Mouse (Mus musculus) Patski (cell line): ENCODE measurements at regions not wholly inside any gene's neighbourhood (a gene's known extent, or its start where the extent isn't known, plus 50 kb on each side); places are given as distances from the start of the nearest gene placed in this dataset.
A peak's percentile ranks its signal among the peaks of the same experiment; 100 is the strongest.

Experiments
- ATAC-seq: fragments of 100-300 bp; one replicate; pipeline ENCODE4 v1.8.0; 2021
- CTCF ChIA-PET: fragments of 350-600 bp; sonication (Branson Sonifier 250); formaldehyde crosslinking; loops from one replicate; lab custom pipeline; 2022; ENCODE audit warnings: inconsistent platforms; lab: Charles Lee
- POLR2A ChIA-PET: fragments of 350-600 bp; sonication (Branson Sonifier 250); formaldehyde crosslinking; loops from one replicate; lab custom pipeline; 2022; ENCODE audit warnings: antibody characterized with exemption, inconsistent platforms; lab: Charles Lee
- DNase-seq: peaks from one replicate; pipeline ENCODE4 v3.0.0-alpha.2; 2011; ENCODE audit warnings: low read depth, low spot score
- H3K27me3 ChIP-seq: fragments of 371-371 bp; one replicate; pipeline ENCODE4 v1.5.1; 2021
- CTCF ChIP-seq: fragments of 100-300 bp; IDR thresholded peaks from one replicate; pipeline ENCODE4 v1.5.1; 2021
- in situ Hi-C: fragments of 300-500 bp; cut with MboI; formaldehyde crosslinking; loops from 3 replicates; pipeline ENCODE4 v1.11.1; 2018; ENCODE audit warnings: low pct_unique_long_range_greater_than_20kb, mixed read lengths

DNA sequence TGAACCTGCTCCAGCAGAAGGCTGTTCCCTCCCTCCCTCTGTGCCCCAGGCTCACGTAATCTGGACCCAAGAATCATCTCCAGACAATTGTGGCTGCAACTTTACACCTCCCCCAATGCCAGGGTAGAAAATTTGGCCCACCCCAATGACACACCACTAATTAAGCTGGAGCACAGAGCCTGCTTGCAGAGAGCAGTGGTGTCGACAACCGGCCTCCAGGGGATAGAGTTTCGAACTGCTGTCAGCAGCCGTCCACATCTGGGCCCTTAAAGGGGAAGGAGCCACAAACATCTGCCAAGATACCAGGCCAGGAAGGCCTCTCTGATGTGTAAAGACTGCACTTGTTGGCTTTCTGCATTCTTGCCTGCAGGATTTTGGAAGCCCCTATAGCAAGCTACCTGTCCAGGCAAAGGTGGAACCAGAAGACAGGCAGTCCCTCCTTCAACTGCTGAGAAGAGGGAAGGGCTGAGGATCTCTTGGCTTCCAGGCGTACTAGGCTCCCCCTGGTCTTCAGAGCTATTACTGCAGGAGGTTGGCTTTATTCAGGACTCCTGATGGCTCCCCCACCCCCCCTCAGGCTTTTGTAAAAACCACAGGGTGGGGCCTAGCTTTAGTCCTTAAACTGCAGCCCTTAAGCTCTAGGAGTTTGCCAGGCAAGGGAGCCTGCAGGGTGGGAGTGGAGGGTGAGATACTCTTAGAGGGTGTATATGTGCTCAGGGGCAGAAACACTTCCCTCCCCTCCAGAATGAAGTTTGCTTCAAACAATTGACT, 160.5 kb upstream of the Sox11 start:
- ChIA-PET CTCF (interaction anchor here (0.6 to 1.1 kb wide), 3 partner anchors 12 to 160 kb away, joined by 3 to 4 read pairs (median 3); no protein-coding TSS in a partner anchor), POLR2A (no interaction called here)
- no peaks in the 10 kb centered on the region for H3K27me3 ChIP-seq
- peak; percentile 22 for TF ChIP-seq CTCF
- in situ Hi-C loops, result no loop called here
- DNase-seq (no peak), ATAC-seq (no peak)

DNA sequence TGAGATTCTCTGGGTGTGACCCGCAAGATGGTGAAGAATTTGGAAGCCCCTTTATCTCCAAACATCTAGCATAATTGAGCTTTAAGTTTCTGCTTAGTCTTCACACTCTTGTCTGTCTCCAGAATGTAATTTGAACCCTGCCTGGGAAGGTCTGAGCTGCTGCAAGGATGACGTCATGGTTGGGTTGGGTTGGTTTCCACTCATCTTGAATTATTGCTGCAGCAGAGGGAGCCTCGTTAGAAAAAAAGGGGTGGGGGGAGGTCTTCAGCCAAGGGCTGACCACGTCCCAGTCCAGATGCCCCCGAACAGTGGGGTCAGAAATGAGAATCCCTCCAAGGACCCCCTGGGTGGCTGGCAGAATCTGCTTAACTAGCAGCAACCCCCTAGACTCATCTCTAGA, 158.1 kb upstream of the Sox11 start:
- no peaks in the 10 kb centered on the region for H3K27me3 ChIP-seq
- ATAC-seq (no peak), DNase-seq (no peak)
- in situ Hi-C loops, result no loop called here
- TF ChIP-seq CTCF, result no peak
- POLR2A ChIA-PET, result no interaction called here
- CTCF ChIA-PET, result no interaction called here

DNA sequence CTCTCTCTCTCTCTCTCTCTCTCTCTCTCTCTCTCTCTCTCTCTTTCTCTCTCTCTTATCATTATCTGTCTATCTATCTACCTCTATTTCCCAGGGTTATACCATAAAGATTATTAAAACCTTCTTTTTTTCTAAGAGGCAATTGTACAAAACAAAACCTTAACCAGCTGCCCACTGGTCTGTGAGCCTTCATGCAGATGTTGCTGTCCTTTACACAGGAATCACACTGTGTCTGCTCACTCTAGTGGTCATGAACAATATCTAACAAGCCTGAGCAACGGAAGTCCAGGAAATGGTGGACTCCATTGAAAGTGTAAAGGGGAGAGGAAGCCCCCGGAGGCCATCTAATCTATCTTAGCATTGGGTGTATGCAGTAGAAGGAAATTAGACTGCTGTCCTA, 156.9 kb upstream of the Sox11 start:
- POLR2A ChIA-PET, result no interaction called here
- CTCF ChIA-PET, result no interaction called here
- no peak for TF ChIP-seq CTCF
- DNase-seq (no peak), ATAC-seq (no peak)
- in situ Hi-C loops, result loop anchor here (25.0 kb wide), 1 partner anchor 962 kb away; no protein-coding TSS in a partner anchor
- H3K27me3 ChIP-seq, result no peaks in the 10 kb centered on the region

DNA sequence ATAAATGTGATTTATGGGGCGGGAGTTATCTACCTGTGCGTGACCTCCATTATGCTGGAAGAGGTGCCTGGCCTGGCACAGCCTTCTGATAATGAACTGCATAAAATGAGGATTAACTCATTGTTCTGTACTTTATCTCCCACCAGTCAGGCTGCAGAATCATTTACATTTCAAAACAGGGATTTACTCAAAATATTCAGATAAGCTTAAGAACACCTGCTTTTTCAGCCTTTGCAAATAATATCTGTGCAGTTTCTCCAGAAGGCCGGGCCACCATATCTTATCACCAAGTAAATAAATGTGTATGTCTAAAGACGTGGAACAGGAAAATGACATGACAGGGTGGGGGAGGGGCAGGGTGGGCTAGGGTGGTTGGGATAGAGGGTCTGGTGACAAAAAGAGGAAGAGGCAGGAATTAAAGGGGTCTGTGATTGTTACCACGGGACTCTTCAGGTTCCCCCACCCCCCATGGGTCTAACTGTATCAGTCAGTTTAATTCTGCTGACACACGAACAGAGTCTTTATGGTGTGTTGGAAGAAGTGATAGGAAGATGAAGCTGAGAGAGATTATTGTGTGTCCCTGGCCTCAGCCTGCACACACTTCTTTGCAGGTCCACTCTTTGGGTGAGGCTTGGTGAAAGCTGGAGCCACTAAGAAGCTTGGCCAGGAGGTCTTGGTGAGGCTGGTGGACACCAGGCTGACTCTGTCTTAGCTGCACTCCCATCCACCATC, 154.6 kb upstream of the Sox11 start:
- DNase-seq (no peak), ATAC-seq (no peak)
- POLR2A ChIA-PET, result no interaction called here
- CTCF ChIA-PET, result interaction anchor here (1.1 kb wide), 1 partner anchor 9 kb away, joined by 4 read pairs; no protein-coding TSS in a partner anchor
- H3K27me3 ChIP-seq, result no peaks in the 10 kb centered on the region
- no peak for TF ChIP-seq CTCF
- in situ Hi-C loops, result loop anchor here (25.0 kb wide), 1 partner anchor 960 kb away; no protein-coding TSS in a partner anchor

DNA sequence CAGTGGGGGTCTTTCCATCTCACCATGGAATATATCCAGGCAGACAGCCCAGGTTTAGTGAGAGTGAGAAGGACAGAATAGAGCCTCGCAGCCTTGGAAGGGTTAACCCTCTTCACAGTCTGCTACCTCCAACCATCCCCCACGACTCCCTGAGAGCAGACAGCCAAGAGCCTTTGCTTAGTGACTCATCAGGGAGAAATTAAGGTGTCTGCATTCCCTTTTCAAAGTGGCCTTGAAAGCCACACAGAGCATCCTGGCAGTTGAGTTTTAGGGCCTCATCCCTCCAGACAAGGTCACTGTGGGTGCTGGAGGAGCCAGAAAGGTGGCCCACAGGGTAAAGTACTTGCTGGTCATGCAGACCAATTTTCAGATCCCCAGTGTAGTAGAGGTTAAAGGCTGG, 149.9 kb upstream of the Sox11 start:
- ChIA-PET CTCF (no interaction called here), POLR2A (interaction anchor here (1.3 kb wide), 1 partner anchor 150 kb away, joined by 5 read pairs; the partner anchor contains the start of gene Sox11)
- peak; percentile 68 for ATAC-seq
- DNase-seq, result peak; percentile 83
- in situ Hi-C loops, result loop anchor here (25.0 kb wide), 1 partner anchor 955 kb away; no protein-coding TSS in a partner anchor
- no peaks in the 10 kb centered on the region for H3K27me3 ChIP-seq
- TF ChIP-seq CTCF, result no peak

DNA sequence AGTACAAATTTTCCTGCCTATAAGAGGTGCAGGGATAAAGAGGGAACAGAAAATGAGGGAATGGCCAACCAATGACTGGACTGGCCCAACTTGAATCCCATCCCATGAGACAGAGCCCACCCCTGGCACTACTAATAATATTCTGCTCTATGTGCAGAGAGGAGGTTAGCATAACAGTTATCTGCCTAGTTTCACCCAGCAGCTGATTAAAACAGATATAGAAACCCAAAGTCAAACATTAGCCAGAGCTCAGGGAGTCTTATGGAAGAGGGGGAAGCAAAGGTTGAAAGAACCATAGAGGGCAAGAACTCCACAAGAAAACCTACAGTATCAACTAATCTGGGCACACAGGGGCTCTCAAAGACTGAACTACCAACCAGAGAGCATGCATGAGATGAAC, 138.9 kb upstream of the Sox11 start:
- no peak for DNase-seq
- no peak for ATAC-seq
- H3K27me3 ChIP-seq, result no peaks in the 10 kb centered on the region
- in situ Hi-C loops, result loop anchor here (25.0 kb wide), 1 partner anchor 944 kb away; no protein-coding TSS in a partner anchor
- ChIA-PET POLR2A (no interaction called here), CTCF (no interaction called here)
- TF ChIP-seq CTCF, result no peak

GRCm38 (mm10) chr12:27479601-27480001, 137.2 kb upstream of the Sox11 start:
- CTCF ChIA-PET, result no interaction called here
- POLR2A ChIA-PET, result interaction anchor here (0.6 kb wide), 1 partner anchor 70 kb away, joined by 3 read pairs; no protein-coding TSS in a partner anchor
- no peaks in the 10 kb centered on the region for H3K27me3 ChIP-seq
- no peak for TF ChIP-seq CTCF
- ATAC-seq (no peak), DNase-seq (no peak)
- in situ Hi-C loops, result loop anchor here (10.0 to 25.0 kb wide), 2 partner anchors 135 to 942 kb away; partner anchors contain the start of gene Sox11

DNA sequence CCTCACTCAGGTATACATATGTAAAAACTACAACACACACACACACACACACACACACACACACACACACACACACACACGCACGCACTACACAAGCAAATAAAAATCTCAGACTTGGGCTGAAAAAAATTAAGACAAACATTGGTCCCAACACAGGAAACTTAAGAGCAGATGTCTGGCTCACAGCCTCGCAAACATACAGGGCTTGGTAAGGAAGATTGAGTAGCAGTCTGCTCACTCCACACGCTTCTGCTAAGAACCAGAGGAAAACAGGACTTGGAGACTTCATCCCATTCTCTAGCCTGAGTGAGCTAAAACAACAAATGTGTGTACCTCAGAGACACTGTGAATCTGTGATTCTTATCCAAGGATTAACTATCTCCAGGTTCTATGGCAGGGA, 132.3 kb upstream of the Sox11 start:
- in situ Hi-C loops, result loop anchor here (10.0 to 25.0 kb wide), 2 partner anchors 130 to 937 kb away; partner anchors contain the start of gene Sox11
- no peaks in the 10 kb centered on the region for H3K27me3 ChIP-seq
- ATAC-seq (no peak), DNase-seq (no peak)
- POLR2A ChIA-PET, result no interaction called here
- TF ChIP-seq CTCF, result no peak
- CTCF ChIA-PET, result no interaction called here

GRCm38 (mm10) chr12:27471557-27471956, 129.2 kb upstream of the Sox11 start:
- CTCF ChIA-PET, result interaction anchor here (0.9 kb wide), 1 partner anchor 12 kb away, joined by 3 read pairs; no protein-coding TSS in a partner anchor
- POLR2A ChIA-PET, result no interaction called here
- DNase-seq, result no peak
- H3K27me3 ChIP-seq, result no peaks in the 10 kb centered on the region
- in situ Hi-C loops, result loop anchor here (10.0 kb wide), 1 partner anchor 127 kb away; the partner anchor contains the start of gene Sox11
- no peak for TF ChIP-seq CTCF
- no peak for ATAC-seq

GRCm38 (mm10) chr12:27470346-27470745, 128.0 kb upstream of the Sox11 start:
- in situ Hi-C loops, result loop anchor here (10.0 kb wide), 1 partner anchor 126 kb away; the partner anchor contains the start of gene Sox11
- POLR2A ChIA-PET, result no interaction called here

GRCm38 (mm10) chr12:27468782-27469181, 126.4 kb upstream of the Sox11 start:
- CTCF ChIA-PET, result no interaction called here
- POLR2A ChIA-PET, result no interaction called here
- ATAC-seq (no peak), DNase-seq (no peak)
- TF ChIP-seq CTCF, result no peak
- in situ Hi-C loops, result no loop called here
- H3K27me3 ChIP-seq, result no peaks in the 10 kb centered on the region

More at GRCm38 (mm10) chr12:27470346-27470745, 128.0 kb upstream of the Sox11 start:
- DNase-seq (no peak), ATAC-seq (no peak)
- H3K27me3 ChIP-seq, result no peaks in the 10 kb centered on the region
- CTCF ChIA-PET, result no interaction called here
- TF ChIP-seq CTCF, result no peak
